Mouse (Mus musculus) adrenal gland, adult (tissue): Measurements from ENCODE around the gene Defb20.

Experiments used
- DNase-seq, 2 experiments: peaks; one replicate each; pipeline ENCODE4 v3.0.0; 2022 to 2023; ENCODE audit warnings: low spot score in 1 of 2; ENCODE audit not compliant: inconsistent age in 2 of 2

The Defb20 gene

DNA sequence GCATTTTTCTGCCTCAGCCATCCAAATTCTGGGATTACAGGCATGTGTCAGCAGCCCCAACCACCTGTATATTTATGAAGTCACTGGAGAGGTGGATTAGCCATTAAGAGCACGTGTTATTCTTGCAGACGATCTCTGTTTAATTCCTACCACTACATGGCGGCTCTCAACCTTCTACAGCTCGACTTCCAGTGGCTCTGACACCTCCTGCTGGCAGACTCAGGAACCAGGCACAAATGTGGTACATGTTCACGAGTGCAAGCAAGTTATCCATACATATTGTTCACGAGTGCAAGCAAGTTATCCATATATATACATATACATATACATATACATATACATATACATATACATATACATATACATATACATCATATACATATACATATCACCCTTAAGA, 16.3 kb downstream of the Defb20 start:
- no peak for DNase-seq

DNA sequence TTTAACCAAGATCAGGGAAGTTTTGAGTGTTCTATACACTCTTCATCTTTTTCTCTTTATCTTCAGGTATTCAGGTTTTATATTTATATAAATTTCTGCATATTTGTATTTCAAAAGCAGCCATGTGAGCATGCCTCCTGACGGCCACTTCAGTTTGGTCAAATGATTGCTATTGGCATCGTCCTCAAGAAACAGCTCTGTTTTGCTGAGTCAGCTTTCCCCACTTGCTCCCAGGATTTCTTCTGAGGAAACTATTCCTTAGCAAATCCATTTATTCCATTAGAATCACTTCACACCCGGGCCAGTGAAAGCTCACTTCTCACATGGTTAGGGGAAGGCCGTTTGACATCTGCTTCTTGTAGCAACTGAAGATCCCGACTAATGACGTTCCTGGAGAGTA, 21.2 kb downstream of the Defb20 start:
- DNase-seq: no peak

DNA sequence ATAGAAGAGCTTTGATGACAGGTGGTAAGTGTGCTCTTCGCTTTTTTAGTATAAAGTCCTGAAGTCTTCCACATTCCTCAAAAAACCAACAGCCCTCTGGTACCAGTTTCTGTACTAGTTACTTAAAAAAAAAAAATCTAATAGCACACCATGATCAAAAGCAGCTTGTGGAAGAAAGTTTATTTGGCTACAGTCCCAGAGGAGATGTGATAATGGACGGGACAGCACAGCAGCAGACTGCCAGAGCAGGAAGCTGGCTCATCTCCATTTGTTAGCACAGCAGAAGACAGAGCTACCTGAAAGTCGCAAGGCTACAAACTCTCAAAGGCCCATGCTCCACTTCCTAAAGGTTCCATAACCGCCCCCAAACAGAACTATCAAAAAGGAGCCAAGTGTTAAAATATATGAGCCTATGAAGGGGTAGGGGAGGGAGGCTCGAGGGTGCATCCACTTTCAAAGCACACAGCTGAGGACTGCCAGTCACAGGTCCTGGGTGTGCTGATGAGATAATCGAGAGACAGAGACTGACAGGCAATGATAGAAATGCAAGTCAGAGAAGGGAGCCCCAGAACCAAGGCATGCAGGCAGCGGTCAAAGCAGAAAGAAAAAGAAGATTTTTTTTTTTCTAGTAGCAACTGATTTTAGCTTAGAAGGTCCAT, 23.5 kb downstream of the Defb20 start:
- no peak for DNase-seq

DNA sequence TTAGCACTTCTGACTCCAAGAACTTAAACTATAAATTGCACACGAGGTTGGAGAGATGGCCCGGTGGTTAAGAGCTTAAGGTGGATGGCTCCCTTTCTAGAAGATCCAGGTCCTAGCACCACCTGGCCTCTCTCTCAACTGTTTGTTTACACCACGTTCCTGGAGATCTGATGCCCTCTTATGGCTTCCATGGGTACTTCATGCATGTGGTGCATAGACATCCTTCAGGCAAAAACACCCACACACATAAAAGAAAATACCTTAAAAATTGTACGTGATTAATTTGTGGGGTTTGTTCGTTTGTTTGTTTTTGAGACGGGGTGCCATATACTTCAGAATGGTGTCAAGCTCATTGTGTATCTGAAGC, 24.0 kb downstream of the Defb20 start:
- no peak for DNase-seq

DNA sequence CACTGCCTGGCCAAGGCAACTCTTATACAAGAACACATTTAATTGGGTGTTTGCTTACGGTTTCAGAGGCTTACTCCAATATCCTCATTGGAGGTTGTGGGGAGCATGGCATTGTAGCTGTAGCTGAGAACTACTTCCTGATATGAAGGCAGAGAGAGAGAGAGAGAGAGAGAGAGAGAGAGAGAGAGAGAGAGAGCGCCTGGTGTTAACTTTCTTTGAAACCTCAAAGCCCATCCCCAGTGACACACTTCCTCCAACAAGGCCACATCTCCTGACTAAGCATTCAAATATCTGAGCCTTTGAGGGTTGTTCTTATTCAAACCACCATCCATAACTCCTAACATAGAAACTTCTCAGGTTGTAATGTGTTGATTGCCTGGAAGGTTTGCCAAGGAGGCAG, 27.1 kb downstream of the Defb20 start:
- DNase-seq: no peak

DNA sequence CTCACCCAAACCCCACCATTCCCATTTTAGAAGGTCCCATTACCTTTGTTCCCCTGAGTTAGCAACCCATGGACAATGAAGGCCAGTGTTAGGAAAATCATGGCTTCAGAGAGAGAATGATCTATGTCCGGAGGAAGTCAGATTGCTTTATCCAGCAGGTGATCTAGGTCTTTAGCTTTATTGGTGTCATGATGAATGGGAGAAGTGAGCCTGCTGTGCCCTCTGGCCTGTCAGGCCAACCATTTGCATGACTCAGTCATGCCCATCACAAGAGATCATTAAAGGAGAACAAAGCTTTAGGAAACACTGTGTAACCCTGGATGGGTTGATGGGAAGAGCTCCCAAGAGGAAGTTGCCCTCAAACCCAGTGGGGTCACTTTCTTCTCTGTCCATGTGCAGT, 34.7 kb downstream of the Defb20 start, which contains the start of gene Defb26:
Gene Defb26 (minus strand): TSS at position 101 of the 400 bp plus-strand sequence.
- DNase-seq: no peak

DNA sequence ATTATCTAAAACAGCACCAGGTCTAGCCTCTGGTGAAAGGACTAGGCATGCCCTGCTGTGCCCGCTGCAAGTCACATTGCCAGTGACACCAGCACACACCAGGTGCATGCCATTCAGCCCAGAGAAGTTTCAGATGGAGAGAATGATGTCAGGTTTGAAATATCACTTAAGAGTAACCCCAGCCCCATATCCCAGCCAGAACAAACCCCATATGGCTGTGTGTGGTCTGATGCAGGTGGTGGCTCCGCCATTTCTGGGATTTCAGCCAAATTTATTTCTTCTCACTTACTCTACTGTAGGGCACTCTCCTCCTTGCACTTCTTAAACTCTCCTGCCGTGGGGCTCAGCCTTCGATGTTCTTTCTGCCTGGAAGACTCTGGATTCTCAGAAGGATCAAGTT, 39.2 kb downstream of the Defb20 start:
- DNase-seq: no peak

DNA sequence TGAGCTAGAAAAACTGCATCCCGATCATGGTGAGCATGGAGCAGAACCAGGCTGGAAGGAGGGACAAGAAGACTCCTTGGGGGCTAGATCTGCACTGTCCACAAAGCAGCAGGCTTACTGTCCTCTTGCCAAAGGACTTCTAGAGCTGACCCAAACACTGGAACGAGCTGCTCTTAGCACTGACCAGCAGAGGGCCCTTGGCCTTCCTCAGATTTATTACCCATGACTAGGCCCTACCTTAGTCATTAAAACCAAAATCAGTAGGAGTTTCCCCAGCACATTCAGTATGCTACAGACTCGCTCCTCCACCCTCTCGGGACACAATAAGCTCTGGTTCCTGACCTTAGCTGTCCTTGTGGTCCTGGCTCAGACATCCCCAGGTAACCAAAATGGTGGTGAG, 41.1 kb downstream of the Defb20 start, which contains the start of gene Defb28:
Gene Defb28 (plus strand): TSS at position 275 of the 400 bp plus-strand sequence.
- peak; percentile 54 to 80 for DNase-seq
